Mouse (Mus musculus): Measurements from ENCODE around the gene Arg2.

- TF ChIP-seq TCF12 (IDR thresholded peaks at IDR 0.05; ENCODE audit: low read depth, low read length) (no peak), POLR2A (IDR thresholded peaks at IDR 0.05; ENCODE audit: control insufficient read depth in 1 of 2, insufficient read depth in 1 of 2, low read depth in 1 of 2, low read length in 2 of 2, poor library complexity in 1 of 2) (no peak), CTCF (IDR thresholded peaks at IDR 0.05 in 2 of 3, conservative IDR thresholded peaks at IDR 0.05 in 1 of 3; ENCODE audit: control insufficient read depth in 1 of 3, insufficient read depth in 1 of 3, low read depth in 2 of 3, low read length in 3 of 3, poor library complexity in 1 of 3, severe bottlenecking in 1 of 3) (no peak), EP300 (IDR thresholded peaks at IDR 0.05; ENCODE audit: low read depth in 1 of 2, low read length in 2 of 2) (no peak), USF2 (IDR thresholded peaks at IDR 0.05; ENCODE audit: borderline replicate concordance in 1 of 2, insufficient read depth in 1 of 2, low read depth in 1 of 2, low read length in 2 of 2) (no peak), KAT2A (conservative IDR thresholded peaks at IDR 0.05; ENCODE audit: low read depth, low read length) (no peak), MEF2A (IDR thresholded peaks at IDR 0.05; ENCODE audit: extremely low read depth, insufficient replicate concordance, low read depth, low read length, poor library complexity, severe bottlenecking) (no peak), CHD2 (IDR thresholded peaks at IDR 0.05; ENCODE audit: low read length) (no peak), POLR2AphosphoS2 (IDR thresholded peaks at IDR 0.05; ENCODE audit: low read length) (no peak), JUND (IDR thresholded peaks at IDR 0.05; ENCODE audit: low read depth, low read length) (no peak), ZNF384 (IDR thresholded peaks at IDR 0.05; ENCODE audit: low read depth, low read length) (no peak), MAX (IDR thresholded peaks at IDR 0.05; ENCODE audit: low read length) (no peak), MAZ (IDR thresholded peaks at IDR 0.05; ENCODE audit: low read depth, low read length) (no peak)
These were observed at the start of gene Arg2 for GRCm38 (mm10) chr12:79130299-79131177.

All from MEL (cell line).